Mouse (Mus musculus) megakaryocyte progenitor cell, adult 5-6 weeks (primary cell): ENCODE measurements around the gene Tcaf1. TPM values are rescaled to one million over a fixed set of nuclear protein-coding genes. Genes with fewer than 3 reads are reported as not detected.

ENCODE experiments used
- total RNA-seq, 2 experiments: library from RNA; stranded (forward) in 1 of 2; stranded (reverse) in 1 of 2; fragments of 157-497, 149-512 nt in 1 of 2; fragments of 200-1000 nt in 1 of 2; gene quantifications; 2 replicates each; pipeline versions ENCODE4 v1.2.3 to v1.2.4; 2015 to 2017

Gene Tcaf1
- total RNA-seq, 2 experiments from 2014 or later: 0.37 to 1.4 TPM

Other genes with a start within 250 kb of the Tcaf1 start
- not detected in 2 replicates for gene Olfr458, start 244.9 kb downstream of the Tcaf1 start, total RNA-seq (2015)
- not detected in 2 replicates for gene Olfr458, start 244.9 kb downstream of the Tcaf1 start, total RNA-seq (2017)
- gene Olfr457, start 233.8 kb downstream of the Tcaf1 start, total RNA-seq (2015): not detected in 2 replicates
- not detected in 2 replicates for gene Olfr457, start 233.8 kb downstream of the Tcaf1 start, total RNA-seq (2017)
- not detected in 2 replicates for gene Olfr456, start 222.9 kb downstream of the Tcaf1 start, total RNA-seq (2015)
- not detected in 2 replicates for gene Olfr456, start 222.9 kb downstream of the Tcaf1 start, total RNA-seq (2017)
- not detected in 2 replicates for gene Olfr455, start 162.5 kb downstream of the Tcaf1 start, total RNA-seq (2015)
- gene Olfr455, start 162.5 kb downstream of the Tcaf1 start, total RNA-seq (2017): not detected in 2 replicates
- gene Tcaf3, start 112.4 kb downstream of the Tcaf1 start, total RNA-seq (2015): not detected in 2 replicates
- not detected in 2 replicates for gene Tcaf3, start 112.4 kb downstream of the Tcaf1 start, total RNA-seq (2017)
- 0.15 TPM in 1 of 2 replicates, not detected in the other for gene Tcaf2, start 64.8 kb downstream of the Tcaf1 start, total RNA-seq (2015)
- gene Tcaf2, start 64.8 kb downstream of the Tcaf1 start, total RNA-seq (2017): 0.08 TPM in 1 of 2 replicates, not detected in the other
- gene Olfr453, start 29.3 kb upstream of the Tcaf1 start, total RNA-seq (2015): not detected in 2 replicates
- gene Olfr453, start 29.3 kb upstream of the Tcaf1 start, total RNA-seq (2017): not detected in 2 replicates
- gene Olfr38, start 46.3 kb upstream of the Tcaf1 start, total RNA-seq (2015): not detected in 2 replicates
- not detected in 2 replicates for gene Olfr38, start 46.3 kb upstream of the Tcaf1 start, total RNA-seq (2017)
- gene Olfr452, start 75.0 kb upstream of the Tcaf1 start, total RNA-seq (2015): not detected in 2 replicates
- not detected in 2 replicates for gene Olfr452, start 75.0 kb upstream of the Tcaf1 start, total RNA-seq (2017)
- not detected in 2 replicates for gene Olfr450, start 101.9 kb upstream of the Tcaf1 start, total RNA-seq (2015)
- not detected in 2 replicates for gene Olfr450, start 101.9 kb upstream of the Tcaf1 start, total RNA-seq (2017)
- not detected in 2 replicates for gene Olfr449, start 124.3 kb upstream of the Tcaf1 start, total RNA-seq (2015)
- not detected in 2 replicates for gene Olfr449, start 124.3 kb upstream of the Tcaf1 start, total RNA-seq (2017)
- not detected in 2 replicates for gene Olfr448, start 180.4 kb upstream of the Tcaf1 start, total RNA-seq (2015)
- gene Olfr448, start 180.4 kb upstream of the Tcaf1 start, total RNA-seq (2017): not detected in 2 replicates
- gene Olfr447, start 198.8 kb upstream of the Tcaf1 start, total RNA-seq (2015): not detected in 2 replicates
- gene Olfr447, start 198.8 kb upstream of the Tcaf1 start, total RNA-seq (2017): not detected in 2 replicates
- not detected in 2 replicates for gene Olfr446, start 211.3 kb upstream of the Tcaf1 start, total RNA-seq (2015)
- gene Olfr446, start 211.3 kb upstream of the Tcaf1 start, total RNA-seq (2017): not detected in 2 replicates
- not detected in 2 replicates for gene Olfr444, start 239.0 kb upstream of the Tcaf1 start, total RNA-seq (2015)
- gene Olfr444, start 239.0 kb upstream of the Tcaf1 start, total RNA-seq (2017): not detected in 2 replicates